ENCODE assay signal across 12 mouse cellular contexts in the genomic region with DNA sequence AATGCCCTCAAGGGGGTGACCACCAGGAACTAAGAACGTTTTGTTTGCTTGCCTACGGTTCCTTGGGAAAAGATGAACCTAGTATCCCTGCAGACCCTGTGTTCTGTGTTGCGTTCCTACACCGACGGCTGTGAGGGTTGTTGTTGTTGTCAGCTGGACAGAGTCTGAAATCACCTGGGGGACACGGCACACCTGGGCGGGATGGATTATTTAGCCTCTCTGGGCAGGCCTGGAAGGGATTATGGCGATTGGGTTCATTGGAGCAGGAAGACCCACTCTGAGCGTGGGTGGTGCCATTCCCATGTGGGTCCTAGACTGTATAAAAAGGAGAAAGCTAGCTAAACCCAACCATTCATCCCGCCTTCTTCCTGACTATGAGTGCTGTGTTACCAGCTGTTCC. TPM values are rescaled to one million over a fixed set of nuclear protein-coding genes. Genes with fewer than 3 reads are reported as not detected.
A peak's percentile ranks its signal among the peaks of the same experiment; 100 is the strongest.
DNase-seq lines count a peak whose midpoint lies in the region; ATAC-seq lines count a peak whose summit lies in the region.
"Had no signal": no experiment of that assay in that cellular context is flagged by ENCODE, and none has a peak within 500 bp of the region (broad histone marks: within the 10 kb centered on the region; RNA-seq: fewer than 3 reads in every experiment).

No protein-coding gene starts in this region.

- H3K27me3 ChIP-seq in hindbrain, embryonic 10.5 days (ENCODE audit: insufficient read depth, poor library complexity, severe bottlenecking) = no peaks in the 10 kb centered on the region
- no peaks in the 10 kb centered on the region for H3K27me3 ChIP-seq in hindbrain, embryonic 11.5 days (ENCODE audit: control insufficient read depth, insufficient read depth, low read length)
- H3K27me3 ChIP-seq in neural tube, embryonic 12.5 days (replicated peaks) = no peaks in the 10 kb centered on the region
- H3K27me3 ChIP-seq in limb, embryonic 13.5 days = no peaks in the 10 kb centered on the region
- no peaks in the 10 kb centered on the region for H3K27me3 ChIP-seq in stomach, embryonic 16.5 days (ENCODE audit: control insufficient read depth, insufficient read depth, low read length)

- 86% methylated on average over 10 of the region's 10 CpGs for WGBS in hindbrain, embryonic 10.5 days
- WGBS in hindbrain, embryonic 11.5 days = 88% methylated on average over 10 of the region's 10 CpGs
- WGBS in neural tube, embryonic 12.5 days = 88% methylated on average over 10 of the region's 10 CpGs
- 86% methylated on average over 10 of the region's 10 CpGs for WGBS in limb, embryonic 13.5 days
- WGBS in stomach, embryonic 16.5 days = 83% methylated on average over 10 of the region's 10 CpGs

- H3K4me2 ChIP-seq in hindbrain, embryonic 11.5 days (replicated peaks; ENCODE audit: low read depth, low read length) = no peak overlapping the region
- H3K4me2 ChIP-seq in neural tube, embryonic 12.5 days (replicated peaks) = peak overlapping the region; percentile 79
- peak overlapping the region; percentile 88 for H3K4me2 ChIP-seq in limb, embryonic 13.5 days (replicated peaks)
- 0 out of 2 replicates have a peak overlapping the region, but pooled peaks have one; percentile 86 for H3K4me2 ChIP-seq in stomach, embryonic 16.5 days (ENCODE audit: low read depth, low read length)

- peaks cover 39% of the 10 kb centered on the region for H3K36me3 ChIP-seq in hindbrain, embryonic 10.5 days
- peaks cover 3% of the 10 kb centered on the region; the same call in 1 of the 2 replicates for H3K36me3 ChIP-seq in hindbrain, embryonic 11.5 days (ENCODE audit: control insufficient read depth, insufficient read depth, low read length)
- H3K36me3 ChIP-seq in neural tube, embryonic 12.5 days = peaks cover 37% of the 10 kb centered on the region
- peaks cover 35% of the 10 kb centered on the region for H3K36me3 ChIP-seq in limb, embryonic 13.5 days
- peaks cover 13% of the 10 kb centered on the region for H3K36me3 ChIP-seq in stomach, embryonic 16.5 days (ENCODE audit: control insufficient read depth, insufficient read depth, low read length)

- ATAC-seq in hindbrain, embryonic 11.5 days (ENCODE audit: low FRiP score) = no peak
- ATAC-seq in neural tube, embryonic 12.5 days (ENCODE audit: low FRiP score, low read depth) = no peak
- ATAC-seq in limb, embryonic 13.5 days (ENCODE audit: low FRiP score, low read depth) = no peak
- ATAC-seq in stomach, embryonic 16.5 days (ENCODE audit: insufficient read depth, low FRiP score) = no peak

- no peak for DNase-seq in hindbrain, embryonic 10.5 days (ENCODE audit: low spot score)
- DNase-seq in hindbrain, embryonic 11.5 days (ENCODE audit: low spot score) = no peak
- no peak for DNase-seq in neural tube, embryonic 10.5 days (ENCODE audit: extremely low spot score, low spot score)
- no peak for DNase-seq in adrenal gland, postnatal 4 days (ENCODE audit: low spot score in 2 of 2)
- no peak for DNase-seq in adrenal gland, postnatal 10 days
- DNase-seq: cerebellum, adult 9-10 months; heart, adult 18-20 months had no signal

- no peak overlapping the region for H3K9ac ChIP-seq in hindbrain, embryonic 11.5 days (ENCODE audit: low read depth, low read length)
- no peak overlapping the region for H3K9ac ChIP-seq in neural tube, embryonic 12.5 days
- H3K9ac ChIP-seq in limb, embryonic 13.5 days = 0 out of 2 replicates have a peak overlapping the region, but pooled peaks have one; percentile 66
- peak overlapping the region; percentile 40 for H3K9ac ChIP-seq in stomach, embryonic 16.5 days (ENCODE audit: low read length)

- no peak overlapping the region for H3K27ac ChIP-seq in hindbrain, embryonic 10.5 days
- H3K27ac ChIP-seq in hindbrain, embryonic 11.5 days (ENCODE audit: low read depth, low read length) = no peak overlapping the region
- no peak overlapping the region for H3K27ac ChIP-seq in neural tube, embryonic 12.5 days
- H3K27ac ChIP-seq in limb, embryonic 13.5 days = no peak overlapping the region
- H3K27ac ChIP-seq in stomach, embryonic 16.5 days (ENCODE audit: low read length) = no peak overlapping the region

- peaks cover 19% of the 10 kb centered on the region for H3K4me1 ChIP-seq in hindbrain, embryonic 10.5 days (replicated peaks)
- 0 out of 2 replicates have a peak, but pooled peaks cover 4% of the 10 kb centered on the region for H3K4me1 ChIP-seq in hindbrain, embryonic 11.5 days (replicated peaks; ENCODE audit: control insufficient read depth, insufficient read depth, low read length)
- H3K4me1 ChIP-seq in neural tube, embryonic 12.5 days = peaks cover 14% of the 10 kb centered on the region
- peaks cover 18% of the 10 kb centered on the region for H3K4me1 ChIP-seq in limb, embryonic 13.5 days
- peaks cover 15% of the 10 kb centered on the region for H3K4me1 ChIP-seq in stomach, embryonic 16.5 days (ENCODE audit: control insufficient read depth, insufficient read depth, low read length)

- H3K4me3 ChIP-seq in hindbrain, embryonic 10.5 days = peak overlapping the region; percentile 13; the same call in 1 of the 2 replicates
- H3K4me3 ChIP-seq in hindbrain, embryonic 11.5 days (ENCODE audit: low read depth, low read length) = no peak overlapping the region
- H3K4me3 ChIP-seq in neural tube, embryonic 12.5 days = no peak overlapping the region
- peak overlapping the region; percentile 70 for H3K4me3 ChIP-seq in limb, embryonic 13.5 days
- H3K4me3 ChIP-seq in stomach, embryonic 16.5 days (replicated peaks; ENCODE audit: low read length) = no peak overlapping the region

- H3K9me3 ChIP-seq in hindbrain, embryonic 10.5 days = no peaks in the 10 kb centered on the region
- H3K9me3 ChIP-seq in hindbrain, embryonic 11.5 days (ENCODE audit: control insufficient read depth, low read length) = no peaks in the 10 kb centered on the region
- H3K9me3 ChIP-seq in neural tube, embryonic 12.5 days = no peaks in the 10 kb centered on the region
- H3K9me3 ChIP-seq in limb, embryonic 13.5 days = no peaks in the 10 kb centered on the region
- H3K9me3 ChIP-seq in stomach, embryonic 16.5 days (replicated peaks; ENCODE audit: control insufficient read depth, low read length) = no peaks in the 10 kb centered on the region

RNA-seq across cellular contexts. Expression of gene A730061H03Rik, which starts 1.7 kb away (rescaled TPM):
- 0.82 TPM in 1 of 2 replicates, not detected in the other for polyA plus RNA-seq in hindbrain, embryonic 10.5 days (2016; fragmentation: Nextera tagmentation; extraction: Ambion mirVana)
- 0.52 TPM in 1 of 2 replicates, not detected in the other for polyA plus RNA-seq in hindbrain, embryonic 11.5 days (2014; fragmentation: Nextera tagmentation; extraction: Ambion mirVana)
- polyA plus RNA-seq in neural tube, embryonic 12.5 days (2016; fragmentation: Nextera tagmentation; extraction: Ambion mirVana) = not detected in 2 replicates
- polyA plus RNA-seq in limb, embryonic 13.5 days (2015; fragmentation: Nextera tagmentation; extraction: Ambion mirVana) = 0.74 TPM in 1 of 2 replicates, not detected in the other
- 0.89 and 1.2 TPM in 2 replicates for polyA plus RNA-seq in stomach, embryonic 16.5 days (2015; fragmentation: Nextera tagmentation; extraction: Ambion mirVana)
- total RNA-seq in adrenal gland, postnatal 4 days (2021) = 1 to 10 TPM; 1.0 to 1.2 TPM
- under 1 TPM in 1 of 2 experiments, not detected in 1; 0.66 TPM for total RNA-seq in adrenal gland, postnatal 10 days (2021)
- total RNA-seq: ES-E14; heart, adult 18-20 months had no signal

RNA-seq across cellular contexts. Expression of gene Dcaf11, which starts 2.1 kb away (rescaled TPM):
- polyA plus RNA-seq in hindbrain, embryonic 10.5 days (2016; fragmentation: Nextera tagmentation; extraction: Ambion mirVana) = 69.5 and 94.1 TPM in 2 replicates
- 81.5 and 85.4 TPM in 2 replicates for polyA plus RNA-seq in hindbrain, embryonic 11.5 days (2014; fragmentation: Nextera tagmentation; extraction: Ambion mirVana)
- polyA plus RNA-seq in neural tube, embryonic 12.5 days (2016; fragmentation: Nextera tagmentation; extraction: Ambion mirVana) = 103 and 105 TPM in 2 replicates
- 55.9 and 58.7 TPM in 2 replicates for polyA plus RNA-seq in limb, embryonic 13.5 days (2015; fragmentation: Nextera tagmentation; extraction: Ambion mirVana)
- polyA plus RNA-seq in stomach, embryonic 16.5 days (2015; fragmentation: Nextera tagmentation; extraction: Ambion mirVana) = 76.7 and 77.6 TPM in 2 replicates
- total RNA-seq in adrenal gland, postnatal 4 days (2021) = 10 to 100 TPM; 84.6 to 91.6 TPM
- total RNA-seq in adrenal gland, postnatal 10 days (2021) = 10 to 100 TPM; 85.2 to 89.5 TPM

RNA-seq across cellular contexts. Expression of gene Fitm1, which starts 13.6 kb away (rescaled TPM):
- polyA plus RNA-seq in hindbrain, embryonic 10.5 days (2016; fragmentation: Nextera tagmentation; extraction: Ambion mirVana) = 0.26 and 0.34 TPM in 2 replicates
- 0.77 and 1.8 TPM in 2 replicates for polyA plus RNA-seq in hindbrain, embryonic 11.5 days (2014; fragmentation: Nextera tagmentation; extraction: Ambion mirVana)
- 4.0 and 4.3 TPM in 2 replicates for polyA plus RNA-seq in neural tube, embryonic 12.5 days (2016; fragmentation: Nextera tagmentation; extraction: Ambion mirVana)
- 22.5 and 25.5 TPM in 2 replicates for polyA plus RNA-seq in limb, embryonic 13.5 days (2015; fragmentation: Nextera tagmentation; extraction: Ambion mirVana)
- polyA plus RNA-seq in stomach, embryonic 16.5 days (2015; fragmentation: Nextera tagmentation; extraction: Ambion mirVana) = 0.64 and 8.1 TPM in 2 replicates
- total RNA-seq in adrenal gland, postnatal 4 days (2021) = 1 to 10 TPM; 6.5 to 10.0 TPM
- 10 to 100 TPM; 11.0 to 38.6 TPM for total RNA-seq in adrenal gland, postnatal 10 days (2021)
- total RNA-seq: layer of hippocampus, adult 8-10 months had no signal

RNA-seq across cellular contexts. Expression of gene Psme1, which starts 16.1 kb away (rescaled TPM):
- 97.6 and 114 TPM in 2 replicates for polyA plus RNA-seq in hindbrain, embryonic 10.5 days (2016; fragmentation: Nextera tagmentation; extraction: Ambion mirVana)
- polyA plus RNA-seq in hindbrain, embryonic 11.5 days (2014; fragmentation: Nextera tagmentation; extraction: Ambion mirVana) = 126 TPM in 2 replicates
- polyA plus RNA-seq in neural tube, embryonic 12.5 days (2016; fragmentation: Nextera tagmentation; extraction: Ambion mirVana) = 120 and 128 TPM in 2 replicates
- 145 and 150 TPM in 2 replicates for polyA plus RNA-seq in limb, embryonic 13.5 days (2015; fragmentation: Nextera tagmentation; extraction: Ambion mirVana)
- polyA plus RNA-seq in stomach, embryonic 16.5 days (2015; fragmentation: Nextera tagmentation; extraction: Ambion mirVana) = 149 and 162 TPM in 2 replicates
- 100 to 1,000 TPM; 302 to 310 TPM for total RNA-seq in adrenal gland, postnatal 4 days (2021)
- 100 to 1,000 TPM; 293 to 337 TPM for total RNA-seq in adrenal gland, postnatal 10 days (2021)

RNA-seq across cellular contexts. Expression of gene Pck2, which starts 21.8 kb away (rescaled TPM):
- 15.4 and 18.5 TPM in 2 replicates for polyA plus RNA-seq in hindbrain, embryonic 10.5 days (2016; fragmentation: Nextera tagmentation; extraction: Ambion mirVana)
- polyA plus RNA-seq in hindbrain, embryonic 11.5 days (2014; fragmentation: Nextera tagmentation; extraction: Ambion mirVana) = 11.3 and 12.6 TPM in 2 replicates
- 18.2 and 21.0 TPM in 2 replicates for polyA plus RNA-seq in neural tube, embryonic 12.5 days (2016; fragmentation: Nextera tagmentation; extraction: Ambion mirVana)
- polyA plus RNA-seq in limb, embryonic 13.5 days (2015; fragmentation: Nextera tagmentation; extraction: Ambion mirVana) = 36.9 and 38.0 TPM in 2 replicates
- polyA plus RNA-seq in stomach, embryonic 16.5 days (2015; fragmentation: Nextera tagmentation; extraction: Ambion mirVana) = 50.1 and 54.5 TPM in 2 replicates
- total RNA-seq in adrenal gland, postnatal 4 days (2021) = 10 to 100 TPM; 63.4 to 64.0 TPM
- total RNA-seq in adrenal gland, postnatal 10 days (2021) = 10 to 100 TPM; 45.2 to 51.4 TPM

Comparison
In these comparisons a context has a peak if more than half of its experiments do, and no peak if none do; other contexts are left out.
1. H3K4me3 ChIP-seq: peak in hindbrain, embryonic 10.5 days (single experiment) and limb, embryonic 13.5 days (single experiment); none in hindbrain, embryonic 11.5 days (single experiment), neural tube, embryonic 12.5 days (single experiment) and stomach, embryonic 16.5 days (single experiment).
2. H3K9ac ChIP-seq: peak in limb, embryonic 13.5 days (single experiment) and stomach, embryonic 16.5 days (single experiment); none in hindbrain, embryonic 11.5 days (single experiment) and neural tube, embryonic 12.5 days (single experiment).